Mouse (Mus musculus) limb, embryonic 15.5 days (tissue): Measurements from ENCODE around the gene Atpaf2. TPM values are rescaled to one million over a fixed set of nuclear protein-coding genes. Genes with fewer than 3 reads are reported as not detected.

Experiments used
- ATAC-seq: fragments of 200-750 bp; cut with Nextera tagmentation; 2 replicates; pipeline ENCODE4 v1.8.0; 2017; ENCODE audit warnings: low read depth, moderate TSS enrichment; ENCODE audit not compliant: insufficient number of reproducible peaks, low FRiP score, low TSS enrichment
- H3K27ac ChIP-seq: fragments of 300-500 bp; sonication (generic); 2 replicates; pipeline ENCODE4 v1.5.1; 2015; ENCODE audit warnings: moderate library complexity, mild to moderate bottlenecking, inconsistent platforms
- H3K27me3 ChIP-seq: fragments of 300-500 bp; sonication (generic); 2 replicates; pipeline ENCODE4 v1.6.1; 2015; ENCODE audit warnings: inconsistent platforms
- H3K36me3 ChIP-seq: fragments of 300-500 bp; sonication (generic); 2 replicates; pipeline ENCODE4 v1.6.1; 2015; ENCODE audit warnings: inconsistent platforms
- H3K4me1 ChIP-seq: fragments of 300-500 bp; sonication (generic); 2 replicates; pipeline ENCODE4 v1.6.1; 2015; ENCODE audit warnings: inconsistent platforms
- H3K4me2 ChIP-seq: fragments of 300-500 bp; sonication (generic); 2 replicates; pipeline ENCODE4 v1.6.1; 2015; ENCODE audit warnings: mild to moderate bottlenecking, inconsistent platforms
- H3K4me3 ChIP-seq: fragments of 300-500 bp; sonication (generic); 2 replicates; pipeline ENCODE4 v1.5.1; 2015; ENCODE audit warnings: mild to moderate bottlenecking, inconsistent platforms
- H3K9ac ChIP-seq: fragments of 300-500 bp; sonication (generic); 2 replicates; pipeline ENCODE4 v1.6.1; 2015; ENCODE audit warnings: inconsistent platforms
- H3K9me3 ChIP-seq: fragments of 300-500 bp; sonication (generic); 2 replicates; pipeline ENCODE4 v1.6.1; 2016; ENCODE audit warnings: inconsistent platforms
- WGBS: fragments of 180-500 bp; shearing (Covaris S2); methylation state at CpG from one replicate; pipeline ENCODE4 v1.1.7; 2015; 5-methylcytosine and 5-hydroxymethylcytosine counted together
- polyA plus RNA-seq: library from polyadenylated mRNA; unstranded; fragments of >200 nt; fragmentation: Nextera tagmentation; extraction: Ambion mirVana; gene quantifications from 2 replicates; pipeline ENCODE4 v1.2.1, GENCODE M21; 2015

Gene Atpaf2
- polyA plus RNA-seq, 1 experiment from 2014 or later = 52.4 TPM

DNA sequence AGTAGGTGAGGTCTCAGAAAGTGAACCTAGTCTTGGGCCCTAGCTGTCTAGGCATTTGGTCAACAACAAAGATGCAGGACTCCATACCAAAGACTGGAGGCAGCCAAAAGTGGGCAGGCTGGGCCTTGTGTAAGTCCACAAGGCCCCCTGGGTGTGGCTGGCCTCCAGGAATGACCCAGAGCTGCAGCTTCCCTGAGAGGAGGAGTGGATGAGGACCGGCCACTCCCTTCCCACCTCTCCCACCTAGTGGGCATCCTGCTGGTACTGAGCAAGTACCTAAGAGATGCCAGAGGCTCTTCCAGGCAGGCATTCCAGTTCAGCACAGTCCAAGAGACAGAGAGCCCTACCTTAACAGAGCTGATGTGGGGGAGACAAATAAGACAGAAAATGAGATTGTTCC is 58.3 kb downstream of the Atpaf2 start:
- WGBS = 59% methylated on average over 1 of the region's 1 CpGs
- H3K27me3 ChIP-seq = no peaks in the 10 kb centered on the region

DNA sequence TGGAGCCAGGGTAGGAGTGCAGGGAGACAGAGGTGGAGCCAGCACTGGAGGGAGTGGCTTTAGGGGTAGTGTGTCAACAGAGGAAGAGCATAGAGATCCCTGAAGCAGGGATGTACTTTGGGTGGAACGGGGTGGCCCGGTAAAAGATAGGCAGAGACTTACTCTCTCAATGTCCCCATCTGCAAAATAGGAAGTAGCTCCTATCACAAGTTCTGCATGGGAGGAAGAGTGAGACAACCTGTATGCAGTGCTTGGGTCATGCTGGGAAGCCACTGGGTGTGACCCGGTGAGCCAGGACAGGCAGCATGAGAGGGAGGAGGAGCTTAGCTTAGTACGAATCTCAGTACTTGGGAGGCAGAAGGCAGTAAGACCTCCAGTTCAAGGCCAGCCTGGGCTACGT is 59.1 kb downstream of the Atpaf2 start:
- no peak overlapping the region for H3K4me2 ChIP-seq
- H3K4me1 ChIP-seq = 0 out of 2 replicates have a peak, but pooled peaks cover 3% of the 10 kb centered on the region
- no peaks in the 10 kb centered on the region for H3K9me3 ChIP-seq
- H3K9ac ChIP-seq = no peak overlapping the region
- H3K4me3 ChIP-seq = no peak overlapping the region
- ATAC-seq = no peak
- WGBS = 68% methylated on average over 5 of the region's 5 CpGs
- no peaks in the 10 kb centered on the region for H3K27me3 ChIP-seq
- no peaks in the 10 kb centered on the region for H3K36me3 ChIP-seq
- no peak overlapping the region for H3K27ac ChIP-seq

More for the DNA sequence above, 58.3 kb downstream of the Atpaf2 start:
- no peaks in the 10 kb centered on the region for H3K36me3 ChIP-seq
- H3K9ac ChIP-seq = no peak overlapping the region
- H3K9me3 ChIP-seq = no peaks in the 10 kb centered on the region
- no peak overlapping the region for H3K4me3 ChIP-seq
- no peak overlapping the region for H3K27ac ChIP-seq
- ATAC-seq = no peak
- H3K4me2 ChIP-seq = no peak overlapping the region
- H3K4me1 ChIP-seq = 0 out of 2 replicates have a peak, but pooled peaks cover 3% of the 10 kb centered on the region

DNA sequence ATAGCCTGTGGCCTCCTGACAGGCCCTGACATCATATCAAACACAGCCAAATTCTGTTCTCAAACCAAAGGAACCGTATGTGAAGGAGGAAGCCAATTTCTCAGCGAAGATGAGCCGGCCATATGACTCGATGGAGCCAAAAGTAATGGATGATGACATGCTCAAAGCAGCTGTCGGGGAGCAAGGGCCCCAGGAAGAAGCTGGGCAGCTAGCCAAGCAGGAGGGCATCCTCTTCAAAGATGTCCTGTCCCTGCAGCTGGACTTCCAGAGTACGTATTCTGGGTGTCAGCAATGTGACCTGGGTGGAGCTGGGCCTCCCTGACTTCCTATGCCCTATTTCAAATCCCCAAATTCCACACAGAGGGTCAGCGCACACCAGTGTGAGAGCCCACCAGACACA is 59.7 kb downstream of the Atpaf2 start:
- no peak overlapping the region for H3K9ac ChIP-seq
- no peaks in the 10 kb centered on the region for H3K27me3 ChIP-seq
- H3K36me3 ChIP-seq = no peaks in the 10 kb centered on the region
- H3K4me2 ChIP-seq = no peak overlapping the region
- 67% methylated on average over 7 of the region's 7 CpGs for WGBS
- no peak for ATAC-seq
- H3K27ac ChIP-seq = no peak overlapping the region
- no peak overlapping the region for H3K4me3 ChIP-seq
- H3K9me3 ChIP-seq = no peaks in the 10 kb centered on the region
- peaks cover 4% of the 10 kb centered on the region; the same call in 1 of the 2 replicates for H3K4me1 ChIP-seq

DNA sequence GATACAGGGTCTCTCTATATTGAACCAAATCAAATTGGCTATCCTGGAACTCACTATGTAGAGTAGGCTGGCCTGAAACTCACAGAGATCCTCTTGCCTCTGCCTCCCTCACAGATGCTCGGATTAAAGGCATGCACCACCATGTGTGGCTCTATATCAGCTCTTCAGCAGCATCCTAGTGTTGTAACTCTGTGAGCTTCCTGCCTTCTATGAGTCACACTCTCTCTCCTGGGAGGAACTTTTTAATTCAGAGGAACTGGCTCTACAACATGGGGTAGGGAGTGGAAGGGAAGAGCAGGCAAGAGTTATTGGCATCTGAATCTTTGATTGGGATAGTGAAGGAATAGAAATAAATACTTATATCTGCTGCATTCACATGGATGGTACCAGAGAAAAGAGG is 61.1 kb downstream of the Atpaf2 start:
- Histone ChIP-seq H3K9ac (no peak overlapping the region), H3K36me3 (no peaks in the 10 kb centered on the region), H3K27ac (no peak overlapping the region), H3K4me3 (no peak overlapping the region), H3K4me1 (peaks cover 10% of the 10 kb centered on the region), H3K27me3 (no peaks in the 10 kb centered on the region), H3K4me2 (no peak overlapping the region), H3K9me3 (no peaks in the 10 kb centered on the region)
- ATAC-seq = no peak
- WGBS = 33% methylated on average over 1 of the region's 1 CpGs

DNA sequence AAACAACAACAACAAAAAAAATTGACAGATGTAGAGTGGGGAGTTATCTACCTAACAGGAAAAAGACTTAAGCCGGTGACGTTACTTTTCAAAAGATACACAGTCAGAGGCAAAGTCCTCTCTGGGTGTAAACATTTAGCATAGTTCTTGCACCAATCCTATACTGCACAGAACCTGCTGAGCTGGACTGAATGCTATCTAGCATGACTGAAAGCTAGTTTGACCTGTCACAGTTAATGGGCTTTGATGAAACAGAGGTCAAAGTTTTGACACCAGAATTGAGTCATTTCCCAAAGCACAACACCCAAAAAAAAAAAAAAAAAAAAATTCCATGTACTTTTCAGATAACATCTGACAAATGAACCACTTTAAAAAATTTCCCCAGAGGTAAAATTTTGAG is 62.3 kb downstream of the Atpaf2 start:
- no peak for ATAC-seq
- H3K36me3 ChIP-seq = no peaks in the 10 kb centered on the region
- H3K4me1 ChIP-seq = peaks cover 19% of the 10 kb centered on the region
- H3K9me3 ChIP-seq = no peaks in the 10 kb centered on the region
- no peak overlapping the region for H3K4me3 ChIP-seq
- no peak overlapping the region for H3K9ac ChIP-seq
- no peaks in the 10 kb centered on the region for H3K27me3 ChIP-seq
- H3K4me2 ChIP-seq = no peak overlapping the region
- WGBS = 93% methylated on average over 2 of the region's 2 CpGs
- no peak overlapping the region for H3K27ac ChIP-seq

DNA sequence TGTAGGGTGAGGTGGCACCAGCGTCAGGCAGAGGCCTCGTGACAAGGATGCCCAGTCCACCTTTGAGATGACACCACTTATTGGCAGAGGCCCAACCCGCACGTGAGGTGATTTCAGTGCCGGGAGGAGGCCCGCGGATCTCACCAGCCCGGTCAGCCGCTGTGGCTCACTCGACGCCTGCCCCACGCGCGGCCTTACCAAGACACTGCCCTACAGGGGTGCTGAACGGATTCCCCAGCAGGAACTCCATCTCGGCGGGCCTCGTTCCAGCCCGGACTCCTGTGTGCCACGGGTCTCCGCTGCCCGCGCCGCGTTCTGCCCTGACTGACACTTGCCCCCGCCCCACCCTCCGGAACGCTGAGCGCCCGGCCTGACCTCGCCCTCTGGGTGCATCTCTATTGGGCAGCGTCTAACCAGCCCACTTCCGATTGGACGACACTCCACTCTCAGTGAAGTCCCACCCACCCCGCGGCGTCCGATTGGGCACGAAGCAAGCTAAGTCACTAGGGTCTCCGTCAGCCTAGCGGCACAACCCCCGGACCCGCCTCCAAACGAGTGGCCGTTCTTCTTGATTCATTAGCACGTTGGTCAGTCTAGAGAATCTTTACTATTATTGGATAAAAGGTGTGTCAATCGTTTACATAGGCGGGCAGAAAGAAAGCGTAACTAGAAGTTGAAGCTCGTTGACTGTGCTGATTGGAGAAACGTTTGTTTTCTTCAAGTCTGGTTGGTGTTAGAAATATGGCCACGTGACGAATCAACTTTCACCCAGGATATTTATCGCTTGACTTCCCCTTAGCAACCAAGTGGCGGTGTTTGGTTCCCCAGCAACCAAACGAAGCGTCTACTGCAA is 65.5 kb downstream of the Atpaf2 start, which contains the start of the genes Tom1l2 and Drc3:
TSS of gene Tom1l2 (minus strand) at position 347 of the 853 bp plus-strand sequence.
TSS of gene Drc3 (plus strand) at position 771 of the 853 bp plus-strand sequence.
- H3K4me2 ChIP-seq = peak within 1 kb of the TSS; percentile 88
- ATAC-seq = peak; percentile 100
- peak within 1 kb of the TSS; percentile 81 for H3K27ac ChIP-seq
- H3K9me3 ChIP-seq = no peaks in the 10 kb centered on the region
- H3K4me3 ChIP-seq = peak within 1 kb of the TSS; percentile 92
- no peaks in the 10 kb centered on the region for H3K36me3 ChIP-seq
- H3K4me1 ChIP-seq = peaks cover 16% of the 10 kb centered on the region
- WGBS = under 1% methylated on average over 57 of the region's 57 CpGs
- peak within 1 kb of the TSS; percentile 62 for H3K9ac ChIP-seq
- H3K27me3 ChIP-seq = no peaks in the 10 kb centered on the region

DNA sequence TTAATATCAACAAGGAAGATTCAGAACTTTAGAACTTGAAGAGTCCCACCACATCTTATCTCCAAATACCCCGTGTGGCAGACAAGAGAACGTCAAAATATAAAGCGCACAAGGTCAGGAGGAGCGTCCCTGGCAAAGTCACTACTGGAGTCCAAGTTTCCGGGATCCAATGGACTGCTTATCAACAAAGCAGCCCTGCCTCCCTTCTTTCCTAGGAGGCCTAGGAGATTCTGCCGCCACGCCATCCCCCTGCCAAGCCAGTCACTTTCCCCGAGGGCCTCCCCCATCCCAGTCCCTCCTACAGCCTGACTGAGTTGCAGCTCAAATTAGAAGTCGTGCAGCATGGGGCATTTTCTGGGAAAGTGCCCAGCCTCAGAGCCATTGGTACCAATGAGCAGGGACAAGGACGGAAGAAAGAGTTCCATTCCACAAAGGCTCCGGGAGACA is 66.3 kb downstream of the Atpaf2 start:
- Histone ChIP-seq H3K27ac (peak overlapping the region; percentile 81), H3K9ac (peak overlapping the region; percentile 62), H3K9me3 (no peaks in the 10 kb centered on the region), H3K4me2 (peak overlapping the region; percentile 88), H3K4me3 (peak overlapping the region; percentile 92), H3K4me1 (peaks cover 16% of the 10 kb centered on the region), H3K27me3 (no peaks in the 10 kb centered on the region), H3K36me3 (no peaks in the 10 kb centered on the region)
- ATAC-seq = no peak
- WGBS = 23% methylated on average over 11 of the region's 11 CpGs

DNA sequence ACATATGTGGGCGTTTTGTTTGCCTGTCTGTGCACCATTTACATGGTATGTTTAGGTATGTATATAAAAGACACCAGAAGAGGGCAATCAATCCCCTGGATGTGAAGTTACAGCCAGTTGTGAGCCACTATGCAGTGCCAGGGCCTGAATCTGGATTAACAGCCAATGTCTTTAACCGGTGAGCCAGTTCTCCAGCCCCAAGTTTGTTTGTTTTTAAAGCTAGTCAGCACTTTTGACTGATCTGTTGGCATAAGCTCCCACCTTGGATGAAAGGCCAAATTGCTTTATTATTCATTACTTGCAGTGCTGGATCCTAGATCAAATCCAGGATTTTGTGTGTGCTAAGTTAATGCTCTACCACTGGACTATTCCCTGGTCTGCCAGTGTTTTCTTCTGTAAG is 66.9 kb downstream of the Atpaf2 start:
- no peak for ATAC-seq
- Histone ChIP-seq H3K4me1 (peaks cover 16% of the 10 kb centered on the region), H3K9ac (no peak overlapping the region), H3K27me3 (no peaks in the 10 kb centered on the region), H3K4me2 (peak overlapping the region; percentile 88), H3K4me3 (peak overlapping the region; percentile 92), H3K36me3 (no peaks in the 10 kb centered on the region), H3K9me3 (no peaks in the 10 kb centered on the region), H3K27ac (no peak overlapping the region)
- 47% methylated on average over 2 of the region's 2 CpGs for WGBS

Other genes with a start within 250 kb of the Atpaf2 start
- gene Srebf1, start 195.9 kb downstream of the Atpaf2 start, polyA plus RNA-seq = 66.5 and 70.3 TPM in 2 replicates
- gene Tom1l2, start 65.6 kb downstream of the Atpaf2 start, polyA plus RNA-seq = 33.4 and 33.7 TPM in 2 replicates
- 1.7 and 1.8 TPM in 2 replicates for gene Drc3, start 65.1 kb downstream of the Atpaf2 start, polyA plus RNA-seq
- gene Gid4, start 1.3 kb downstream of the Atpaf2 start, polyA plus RNA-seq = 26.3 and 29.9 TPM in 2 replicates
- gene Drg2, start 36.1 kb upstream of the Atpaf2 start, polyA plus RNA-seq = 103 and 111 TPM in 2 replicates
- 0.35 and 0.72 TPM in 2 replicates for gene Myo15, start 50.9 kb upstream of the Atpaf2 start, polyA plus RNA-seq
- 33.1 and 37.7 TPM in 2 replicates for gene Alkbh5, start 117.9 kb upstream of the Atpaf2 start, polyA plus RNA-seq